Mouse (Mus musculus): ENCODE data around the gene Hcst. TPM values are rescaled to one million over a fixed set of nuclear protein-coding genes. Genes with fewer than 3 reads are reported as not detected.

Hcst gene
- polyA plus RNA-seq, 1 experiment from 2014 or later = 0.72 TPM

Other genes starting within 250 kb of the Hcst start
- 2.4 and 3.0 TPM in 2 replicates for gene Cox7a1, start 235.7 kb downstream of the Hcst start, polyA plus RNA-seq (2014; fragmentation: Nextera tagmentation; extraction: Ambion mirVana)
- gene Capns1, start 221.0 kb downstream of the Hcst start, polyA plus RNA-seq (2014; fragmentation: Nextera tagmentation; extraction: Ambion mirVana) = 56.8 and 56.9 TPM in 2 replicates
- gene Polr2i, start 187.9 kb downstream of the Hcst start, polyA plus RNA-seq (2014; fragmentation: Nextera tagmentation; extraction: Ambion mirVana) = 166 and 177 TPM in 2 replicates
- 245 and 256 TPM in 2 replicates for gene Tbcb, start 187.6 kb downstream of the Hcst start, polyA plus RNA-seq (2014; fragmentation: Nextera tagmentation; extraction: Ambion mirVana)
- gene Ovol3, start 184.1 kb downstream of the Hcst start, polyA plus RNA-seq (2014; fragmentation: Nextera tagmentation; extraction: Ambion mirVana) = not detected in 2 replicates
- gene Thap8, start 139.8 kb downstream of the Hcst start, polyA plus RNA-seq (2014; fragmentation: Nextera tagmentation; extraction: Ambion mirVana) = 0.28 and 0.31 TPM in 2 replicates
- 5.2 and 9.3 TPM in 2 replicates for gene Wdr62, start 139.4 kb downstream of the Hcst start, polyA plus RNA-seq (2014; fragmentation: Nextera tagmentation; extraction: Ambion mirVana)
- gene Clip3, start 128.1 kb downstream of the Hcst start, polyA plus RNA-seq (2014; fragmentation: Nextera tagmentation; extraction: Ambion mirVana) = 52.5 and 70.5 TPM in 2 replicates
- 80.7 and 92.0 TPM in 2 replicates for gene Alkbh6, start 111.1 kb downstream of the Hcst start, polyA plus RNA-seq (2014; fragmentation: Nextera tagmentation; extraction: Ambion mirVana)
- 34.5 and 44.5 TPM in 2 replicates for gene Syne4, start 105.0 kb downstream of the Hcst start, polyA plus RNA-seq (2014; fragmentation: Nextera tagmentation; extraction: Ambion mirVana)
- 1.4 TPM in 1 of 2 replicates, not detected in the other for gene E130208F15Rik, start 98.1 kb downstream of the Hcst start, polyA plus RNA-seq (2014; fragmentation: Nextera tagmentation; extraction: Ambion mirVana)
- 24.4 and 25.0 TPM in 2 replicates for gene Sdhaf1, start 96.0 kb downstream of the Hcst start, polyA plus RNA-seq (2014; fragmentation: Nextera tagmentation; extraction: Ambion mirVana)
- gene Lrfn3, start 57.1 kb downstream of the Hcst start, polyA plus RNA-seq (2014; fragmentation: Nextera tagmentation; extraction: Ambion mirVana) = 4.5 and 5.1 TPM in 2 replicates
- 16.9 and 17.9 TPM in 2 replicates for gene Tyrobp, start 6.1 kb downstream of the Hcst start, polyA plus RNA-seq (2014; fragmentation: Nextera tagmentation; extraction: Ambion mirVana)
- 1.6 TPM in 2 replicates for gene Nfkbid, start 1.9 kb upstream of the Hcst start, polyA plus RNA-seq (2014; fragmentation: Nextera tagmentation; extraction: Ambion mirVana)
- gene Aplp1, start 25.7 kb upstream of the Hcst start, polyA plus RNA-seq (2014; fragmentation: Nextera tagmentation; extraction: Ambion mirVana) = 40.2 and 45.4 TPM in 2 replicates
- gene Kirrel2, start 37.8 kb upstream of the Hcst start, polyA plus RNA-seq (2014; fragmentation: Nextera tagmentation; extraction: Ambion mirVana) = 0.45 and 0.84 TPM in 2 replicates
- gene Nphs1, start 38.5 kb upstream of the Hcst start, polyA plus RNA-seq (2014; fragmentation: Nextera tagmentation; extraction: Ambion mirVana) = 0.36 TPM in 1 of 2 replicates, not detected in the other
- gene Prodh2, start 73.8 kb upstream of the Hcst start, polyA plus RNA-seq (2014; fragmentation: Nextera tagmentation; extraction: Ambion mirVana) = not detected in 2 replicates
- gene Arhgap33, start 115.2 kb upstream of the Hcst start, polyA plus RNA-seq (2014; fragmentation: Nextera tagmentation; extraction: Ambion mirVana) = 11.5 and 14.7 TPM in 2 replicates
- gene Hspb6, start 132.3 kb upstream of the Hcst start, polyA plus RNA-seq (2014; fragmentation: Nextera tagmentation; extraction: Ambion mirVana) = 4.4 and 6.2 TPM in 2 replicates
- gene Proser3, start 132.4 kb upstream of the Hcst start, polyA plus RNA-seq (2014; fragmentation: Nextera tagmentation; extraction: Ambion mirVana) = 13.0 and 13.7 TPM in 2 replicates
- gene Lin37, start 140.0 kb upstream of the Hcst start, polyA plus RNA-seq (2014; fragmentation: Nextera tagmentation; extraction: Ambion mirVana) = 40.2 and 44.8 TPM in 2 replicates
- gene U2af1l4, start 143.4 kb upstream of the Hcst start, polyA plus RNA-seq (2014; fragmentation: Nextera tagmentation; extraction: Ambion mirVana) = 99.9 and 102 TPM in 2 replicates
- 5.9 and 7.0 TPM in 2 replicates for gene Gm49396, start 143.5 kb upstream of the Hcst start, polyA plus RNA-seq (2014; fragmentation: Nextera tagmentation; extraction: Ambion mirVana)
- 108 and 110 TPM in 2 replicates for gene Psenen, start 143.8 kb upstream of the Hcst start, polyA plus RNA-seq (2014; fragmentation: Nextera tagmentation; extraction: Ambion mirVana)
- 1.5 and 2.9 TPM in 2 replicates for gene Igflr1, start 145.6 kb upstream of the Hcst start, polyA plus RNA-seq (2014; fragmentation: Nextera tagmentation; extraction: Ambion mirVana)
- 7.2 and 8.4 TPM in 2 replicates for gene Kmt2b, start 168.9 kb upstream of the Hcst start, polyA plus RNA-seq (2014; fragmentation: Nextera tagmentation; extraction: Ambion mirVana)
- 0.21 and 0.43 TPM in 2 replicates for gene Zbtb32, start 179.1 kb upstream of the Hcst start, polyA plus RNA-seq (2014; fragmentation: Nextera tagmentation; extraction: Ambion mirVana)
- gene Upk1a, start 193.0 kb upstream of the Hcst start, polyA plus RNA-seq (2014; fragmentation: Nextera tagmentation; extraction: Ambion mirVana) = 0.14 and 0.35 TPM in 2 replicates
- gene Cox6b1, start 206.3 kb upstream of the Hcst start, polyA plus RNA-seq (2014; fragmentation: Nextera tagmentation; extraction: Ambion mirVana) = 700 and 782 TPM in 2 replicates
- gene Etv2, start 216.0 kb upstream of the Hcst start, polyA plus RNA-seq (2014; fragmentation: Nextera tagmentation; extraction: Ambion mirVana) = 0.20 TPM in 1 of 2 replicates, not detected in the other
- gene Rbm42, start 230.5 kb upstream of the Hcst start, polyA plus RNA-seq (2014; fragmentation: Nextera tagmentation; extraction: Ambion mirVana) = 108 and 118 TPM in 2 replicates
- 50.1 and 53.1 TPM in 2 replicates for gene Haus5, start 245.1 kb upstream of the Hcst start, polyA plus RNA-seq (2014; fragmentation: Nextera tagmentation; extraction: Ambion mirVana)